Mouse (Mus musculus): ENCODE results near the gene Tnfrsf9.

GRCm38 (mm10) chr4:150979455-150979854, 65.1 kb downstream of the Tnfrsf9 start:
- no peak for TF ChIP-seq POLR2A (IDR thresholded peaks at IDR 0.05; ENCODE audit: borderline replicate concordance, low read depth, low read length)
- TF ChIP-seq CTCF (IDR thresholded peaks at IDR 0.05; ENCODE audit: low read depth, low read length), result no peak

All from bone marrow macrophage, adult 2 months (primary cell).